Mouse (Mus musculus) megakaryocyte progenitor cell, adult 5-6 weeks (primary cell): Measurements from ENCODE around the gene Ccdc50. TPM values are rescaled to one million over a fixed set of nuclear protein-coding genes. Genes with fewer than 3 reads are reported as not detected.

Experiments used
- ATAC-seq: replicated peaks from 2 replicates; pipeline ENCODE4 v1.8.0; 2016; ENCODE audit warnings: mild to moderate bottlenecking, moderate TSS enrichment, inconsistent platforms; ENCODE audit not compliant: poor library complexity
- total RNA-seq, 2 experiments: library from RNA; stranded (forward) in 1 of 2; stranded (reverse) in 1 of 2; fragments of 157-497, 149-512 nt in 1 of 2; fragments of 200-1000 nt in 1 of 2; gene quantifications; 2 replicates each; pipeline versions ENCODE4 v1.2.3 to v1.2.4; 2015 to 2017

The Ccdc50 gene
- total RNA-seq (2015) (129 and 143 TPM in 2 replicates), total RNA-seq (2017) (77.9 and 146 TPM in 2 replicates)

DNA sequence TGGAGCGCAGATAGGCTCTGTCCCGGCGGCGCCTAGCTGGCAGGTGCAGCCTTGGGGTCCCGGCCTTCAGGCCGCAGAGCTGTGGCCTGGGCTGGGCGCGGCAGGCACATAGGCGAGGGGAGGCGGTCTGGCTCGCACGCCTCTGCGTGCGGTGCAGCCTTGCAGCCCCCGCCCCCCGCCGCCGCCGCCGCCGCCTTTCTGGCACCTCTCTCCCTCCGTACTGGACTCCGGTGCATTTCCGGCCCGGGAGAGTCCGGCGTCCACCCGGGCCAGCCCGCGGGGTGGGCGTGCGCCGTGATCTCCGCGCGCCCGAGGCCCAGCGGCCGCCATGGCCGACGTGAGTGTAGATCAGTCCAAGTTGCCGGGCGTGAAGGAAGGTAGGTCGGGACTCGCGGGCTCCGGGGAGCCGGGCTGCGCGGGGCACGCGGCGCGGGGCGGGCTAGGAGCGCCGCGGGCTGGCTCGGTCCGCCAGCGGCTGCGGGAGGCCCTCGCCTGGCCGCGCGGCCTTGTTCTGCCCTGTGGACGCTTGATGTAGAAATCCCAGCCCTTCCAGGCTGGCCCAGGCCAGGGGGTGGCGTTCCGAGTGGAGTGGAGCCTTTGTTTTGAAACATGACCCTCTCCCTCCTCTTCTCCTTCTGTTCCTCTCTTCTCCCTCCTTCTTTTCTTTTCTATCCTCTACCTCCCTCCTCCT is at the start of gene Ccdc50:
Gene Ccdc50, plus strand, starts transcription at position 109 of the 691 bp plus-strand sequence.
- peak; percentile 78 for ATAC-seq

DNA sequence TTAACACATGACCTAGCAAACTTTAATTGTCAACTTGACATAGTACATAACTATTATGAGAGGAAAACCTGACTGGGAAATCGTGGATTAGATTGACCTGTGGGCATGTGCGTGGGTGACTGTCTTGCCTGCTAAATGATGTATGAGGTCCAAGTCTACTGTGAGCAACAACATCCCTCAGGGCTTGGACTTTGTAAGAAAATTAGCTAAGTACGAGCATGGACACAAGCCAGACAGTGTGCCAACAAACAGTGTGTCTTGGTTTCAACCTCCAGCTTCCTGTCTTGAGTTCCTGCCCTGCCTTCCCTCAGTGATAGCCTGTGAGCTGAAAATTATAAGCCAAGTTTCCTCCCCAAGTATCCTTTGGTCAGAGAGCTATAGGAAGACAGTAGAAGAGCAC is 41.1 kb upstream of the Ccdc50 start:
- no peak for ATAC-seq

DNA sequence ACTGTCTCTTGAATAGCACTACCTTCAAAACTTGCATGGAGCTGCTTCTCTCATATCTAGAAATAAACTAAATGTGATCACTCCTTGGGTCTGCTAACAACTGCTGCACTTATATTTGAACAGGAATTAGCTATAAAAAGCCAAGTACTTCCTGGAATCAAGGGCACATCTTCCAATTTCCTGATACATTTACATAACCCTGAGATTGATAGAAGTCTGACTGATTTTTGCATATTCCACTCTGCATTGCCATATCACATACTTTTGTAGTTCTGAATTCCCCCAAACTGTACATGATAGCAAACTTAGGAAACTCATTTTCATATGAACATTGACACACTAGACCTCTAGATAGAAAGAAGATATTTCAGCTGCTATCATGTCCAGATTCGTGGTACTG is 40.3 kb upstream of the Ccdc50 start:
- no peak for ATAC-seq

DNA sequence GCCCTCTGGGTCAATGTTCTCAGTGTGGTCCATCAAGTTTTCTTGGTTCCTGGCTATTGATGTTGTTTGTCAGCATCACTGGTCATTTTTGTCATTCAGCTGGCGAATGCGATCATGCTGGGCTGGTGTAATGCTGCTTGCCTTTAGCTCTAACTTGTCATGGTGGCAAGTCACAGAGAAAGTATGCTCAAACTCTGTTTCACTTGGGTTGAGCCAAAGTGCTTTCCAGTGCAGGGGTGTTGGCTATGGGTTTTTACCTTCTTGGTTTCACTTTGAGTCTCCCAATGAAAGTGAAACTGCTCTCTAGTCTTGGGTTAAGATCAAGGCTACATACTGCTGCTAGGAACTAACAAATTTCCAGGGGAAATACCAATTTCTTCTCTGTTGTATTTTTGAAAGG is 39.4 kb upstream of the Ccdc50 start:
- ATAC-seq = peak; percentile 81

DNA sequence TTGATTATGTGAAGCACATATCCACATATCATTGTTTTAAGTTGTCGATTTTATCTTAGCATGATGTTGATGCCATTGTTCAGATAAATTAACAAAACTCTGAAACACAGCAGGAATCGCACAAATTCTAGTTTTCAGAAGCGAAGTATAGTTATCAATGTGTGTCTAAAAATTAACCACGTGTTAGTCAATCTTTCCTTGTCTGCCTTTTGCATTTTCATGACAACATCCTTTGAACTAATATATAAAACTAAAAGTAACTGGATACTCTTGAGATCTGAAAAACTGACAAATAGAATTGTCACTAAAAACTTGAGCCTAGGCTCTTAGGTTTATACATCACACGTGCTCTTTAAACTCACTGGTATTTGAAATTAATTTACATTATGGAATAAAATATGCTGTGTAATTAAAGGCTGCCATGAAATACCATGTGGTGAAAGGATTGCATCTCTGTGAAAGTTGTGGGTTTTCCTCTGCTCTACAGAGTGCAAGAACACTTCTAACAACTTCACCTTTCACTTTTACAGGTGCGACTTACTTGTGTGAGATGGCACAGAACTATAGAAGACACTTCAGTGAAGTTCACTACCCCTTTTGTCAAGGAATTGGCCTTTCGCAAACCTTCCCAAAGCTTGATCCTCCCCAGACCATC is 38.7 kb upstream of the Ccdc50 start:
- no peak for ATAC-seq

DNA sequence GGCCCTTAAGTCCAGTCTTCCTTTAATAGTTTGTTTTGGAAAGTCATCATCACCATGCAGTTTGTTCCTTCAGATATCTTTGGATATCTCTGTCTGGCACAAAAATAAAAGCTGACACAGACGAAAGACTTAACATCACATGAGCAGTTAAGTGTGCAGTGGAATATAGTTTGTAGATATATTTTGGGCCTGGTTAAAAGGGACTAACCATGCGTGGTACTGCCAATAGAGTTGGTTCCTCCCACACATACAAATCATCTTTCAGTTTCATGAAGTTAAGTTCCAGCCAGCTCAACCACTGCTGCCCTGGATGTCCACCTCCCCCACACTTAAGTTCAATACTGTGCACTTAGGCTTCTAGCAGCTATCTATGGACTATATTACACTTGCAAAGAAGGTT is 34.2 kb upstream of the Ccdc50 start:
- ATAC-seq = no peak

DNA sequence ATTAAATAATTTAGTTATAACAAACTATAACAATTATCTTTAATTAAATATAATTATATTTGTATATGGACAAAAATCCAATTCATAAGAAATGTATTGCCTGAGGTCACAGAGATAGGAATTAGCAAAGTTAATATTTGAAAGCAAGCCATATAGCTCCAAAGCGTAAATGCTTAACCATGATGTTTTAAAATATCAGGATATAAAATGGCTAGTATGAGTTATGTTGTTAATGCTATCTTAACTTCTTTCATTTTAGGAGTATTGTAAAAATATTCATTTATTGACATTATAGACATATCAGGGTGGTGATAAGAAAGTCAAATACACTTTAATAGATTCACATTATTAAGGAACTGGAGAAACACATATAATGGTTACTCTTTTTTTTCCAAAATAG is 28.6 kb upstream of the Ccdc50 start:
- ATAC-seq = no peak

DNA sequence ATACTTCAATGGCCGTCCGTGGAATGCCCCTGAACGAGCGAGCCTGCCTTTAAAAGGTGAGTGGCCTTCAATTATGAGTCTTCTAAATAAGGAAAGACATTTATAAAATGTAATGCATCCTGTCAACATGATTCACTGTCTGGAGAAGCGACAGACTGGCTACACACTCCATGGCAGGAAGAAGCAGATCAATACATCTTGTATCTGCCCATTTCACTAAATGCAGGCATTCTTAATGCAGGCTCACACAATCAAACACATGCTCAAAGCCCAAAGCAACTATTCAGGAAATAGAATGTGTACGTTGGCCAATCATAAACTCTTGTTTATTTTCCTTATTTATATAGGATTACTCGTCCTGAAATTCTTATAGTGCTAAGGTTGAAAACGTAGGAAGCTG is 18.5 kb upstream of the Ccdc50 start, which contains the start of gene Uts2b:
Gene Uts2b, minus strand, starts transcription at position 49 of the 400 bp plus-strand sequence.
- ATAC-seq = no peak

DNA sequence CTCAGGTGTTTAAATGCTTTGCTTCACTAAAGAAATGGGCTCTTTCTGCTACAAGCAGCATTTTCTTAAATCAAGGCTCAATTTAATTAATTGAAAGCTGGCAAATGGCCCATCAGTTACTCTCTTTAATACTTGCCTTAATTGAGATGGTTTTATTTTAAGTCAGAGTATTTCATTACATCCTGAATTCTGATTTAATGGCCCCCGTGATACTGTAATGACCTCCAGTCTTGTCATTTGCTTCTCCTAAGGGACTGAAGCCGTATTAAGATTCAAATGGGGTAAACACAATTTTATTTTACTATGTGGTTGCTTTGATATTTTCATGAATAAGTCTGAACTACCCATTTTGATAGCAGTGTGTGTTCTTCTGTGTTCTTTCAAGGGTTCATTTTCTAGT is 18.0 kb upstream of the Ccdc50 start:
- ATAC-seq = no peak

DNA sequence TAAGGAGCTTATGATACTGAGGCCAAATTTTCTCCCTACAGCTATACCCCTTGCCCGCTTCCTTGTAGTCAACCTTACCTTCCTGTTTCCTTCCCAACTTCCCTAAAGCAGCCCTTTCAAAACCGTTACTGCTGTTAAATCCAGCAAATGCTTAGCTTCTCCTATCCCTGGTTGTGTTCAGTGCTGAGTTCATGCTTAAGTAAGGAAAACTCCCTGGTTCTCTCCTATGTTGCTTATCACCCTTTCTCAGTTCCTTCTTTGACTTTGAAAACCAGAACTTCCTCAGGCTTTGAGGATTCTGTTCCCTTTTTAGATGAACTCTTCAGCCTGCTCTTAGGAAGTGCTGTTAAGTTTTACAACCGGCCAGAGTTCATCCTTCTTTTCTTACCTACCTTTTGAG is 14.5 kb upstream of the Ccdc50 start:
- ATAC-seq = peak; percentile 90

DNA sequence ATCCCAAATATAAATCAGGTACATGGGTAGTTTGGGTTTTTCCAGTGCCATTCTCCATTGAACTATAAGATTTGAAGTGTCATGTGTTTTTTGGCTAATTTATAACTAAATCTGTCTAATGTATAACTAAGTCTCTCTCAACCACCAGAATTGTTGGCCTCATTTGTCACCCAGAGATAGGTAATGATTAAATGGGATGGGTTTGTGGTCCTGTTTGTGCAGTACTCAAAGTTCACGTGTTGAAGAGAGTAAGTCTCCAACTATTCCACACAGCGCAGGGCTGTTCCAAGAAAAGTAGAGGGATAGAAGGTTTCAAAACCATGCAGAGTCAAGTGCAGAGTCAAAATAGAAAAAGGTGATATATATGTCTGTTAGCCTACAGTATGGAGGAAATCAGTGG is 13.4 kb upstream of the Ccdc50 start:
- ATAC-seq = no peak

DNA sequence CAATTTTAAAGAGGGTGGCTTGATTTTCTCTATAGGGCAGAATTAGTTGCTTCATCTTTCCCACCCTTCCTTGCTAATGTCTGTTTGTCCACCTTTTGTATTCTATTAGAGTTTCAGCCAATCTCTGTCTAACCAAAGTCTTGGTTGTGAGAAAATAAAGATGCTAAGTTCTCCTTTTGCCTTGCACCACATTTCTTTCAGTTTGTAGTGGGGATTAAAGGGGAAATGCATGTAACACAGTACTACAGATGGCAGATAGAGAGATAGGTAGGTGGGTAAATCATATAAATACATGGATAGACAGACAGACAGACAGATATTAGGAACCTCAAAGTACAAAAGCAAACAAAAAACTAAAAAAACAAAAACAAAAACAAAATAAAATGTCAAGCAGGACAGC is 12.1 kb upstream of the Ccdc50 start:
- ATAC-seq = peak; percentile 60

DNA sequence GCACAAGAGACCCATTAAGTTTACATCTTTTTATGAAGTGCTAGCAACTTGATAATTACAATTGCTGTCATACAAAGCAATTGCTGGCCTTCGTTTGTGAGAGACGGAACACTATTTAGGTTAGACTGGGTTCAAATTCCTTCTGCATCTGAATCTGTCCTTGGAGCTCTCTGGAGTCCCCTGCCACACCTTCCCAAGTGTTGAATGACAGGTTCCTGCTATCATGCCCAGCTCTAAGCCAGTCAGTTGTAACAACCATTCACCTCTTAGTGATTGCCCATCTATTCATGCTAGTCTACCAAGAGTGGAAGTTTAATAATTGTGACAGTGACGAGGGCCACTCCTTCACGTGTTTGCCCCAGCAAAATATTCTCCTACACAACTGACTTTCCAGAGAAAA is 6.5 kb upstream of the Ccdc50 start:
- no peak for ATAC-seq

DNA sequence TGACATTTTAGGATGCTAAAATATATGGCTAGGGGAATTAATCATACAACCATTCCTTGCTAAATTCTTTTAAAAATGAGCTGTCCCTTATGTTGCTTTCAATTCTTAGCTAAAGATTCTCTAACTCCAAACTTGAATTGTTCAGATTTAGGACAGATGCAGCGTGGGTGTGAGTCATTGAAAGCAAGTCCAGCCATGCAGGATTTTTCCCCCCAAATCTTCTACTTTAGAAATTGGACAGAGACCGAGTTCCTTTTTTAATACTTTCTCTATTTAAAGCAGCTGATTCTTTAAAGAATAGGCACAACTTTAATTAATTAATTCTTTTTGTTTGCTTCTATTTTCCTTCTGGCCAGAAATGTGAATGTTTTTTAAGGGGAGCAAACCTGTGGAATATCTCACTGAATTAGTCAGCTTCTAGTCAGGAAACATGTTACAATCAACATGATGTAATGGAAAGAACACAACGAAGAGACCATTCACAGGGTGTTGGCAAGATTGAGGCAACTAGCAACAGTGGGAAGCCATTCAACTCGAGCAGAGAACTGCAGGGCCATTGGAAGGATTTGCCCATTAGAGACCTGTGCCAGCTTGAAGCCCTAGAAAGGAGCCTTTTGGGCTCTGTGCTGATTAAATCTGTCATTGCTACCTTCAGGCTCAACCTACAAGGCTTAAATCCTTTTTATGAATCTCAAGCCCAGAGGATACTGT is 3.6 kb upstream of the Ccdc50 start:
- no peak for ATAC-seq

DNA sequence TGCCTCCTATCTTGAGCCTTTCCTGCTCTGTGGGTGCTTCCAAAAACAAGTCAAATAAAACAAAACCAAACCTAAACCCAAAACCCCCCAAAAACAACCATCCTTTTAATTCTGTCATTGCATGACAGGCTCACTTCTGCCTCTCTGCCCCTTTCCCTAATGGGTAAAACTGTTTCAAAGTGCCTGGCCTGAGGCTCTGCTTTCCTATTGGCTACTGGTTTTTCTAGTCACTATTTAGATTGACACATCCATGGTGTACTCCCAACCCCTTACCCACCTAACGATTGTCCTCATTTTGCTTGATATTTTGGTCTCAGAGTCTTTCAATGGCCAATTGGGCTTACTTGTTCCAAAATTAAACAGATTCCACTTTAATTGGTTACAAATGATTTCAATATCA is 3.0 kb upstream of the Ccdc50 start:
- ATAC-seq = no peak

DNA sequence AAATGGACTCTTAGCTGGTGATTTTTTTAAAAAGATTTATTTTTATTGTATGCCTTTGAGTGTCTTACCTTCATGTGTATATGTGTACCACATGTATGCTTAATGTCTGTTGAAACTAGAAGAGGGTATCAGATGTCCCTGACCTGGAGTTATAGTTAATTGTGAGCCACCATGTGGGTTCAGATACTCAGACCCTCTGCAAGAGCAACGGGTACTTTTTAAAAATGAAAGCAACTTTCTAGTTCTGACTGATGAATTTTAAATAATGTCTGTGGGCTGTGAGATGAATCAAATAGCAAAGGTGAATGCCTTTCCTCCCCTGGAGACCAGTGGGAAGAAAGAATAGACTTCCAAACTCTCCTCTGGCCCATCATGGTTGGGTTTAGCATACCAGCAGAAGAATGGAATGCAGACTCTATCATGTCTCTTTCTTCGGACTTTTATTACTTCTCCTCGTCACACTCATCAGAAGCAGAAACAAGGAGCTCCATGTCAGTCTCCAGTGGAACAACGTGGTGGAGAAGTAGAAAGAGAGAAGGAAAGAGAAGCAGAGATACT is 1.7 kb upstream of the Ccdc50 start:
- ATAC-seq = no peak

DNA sequence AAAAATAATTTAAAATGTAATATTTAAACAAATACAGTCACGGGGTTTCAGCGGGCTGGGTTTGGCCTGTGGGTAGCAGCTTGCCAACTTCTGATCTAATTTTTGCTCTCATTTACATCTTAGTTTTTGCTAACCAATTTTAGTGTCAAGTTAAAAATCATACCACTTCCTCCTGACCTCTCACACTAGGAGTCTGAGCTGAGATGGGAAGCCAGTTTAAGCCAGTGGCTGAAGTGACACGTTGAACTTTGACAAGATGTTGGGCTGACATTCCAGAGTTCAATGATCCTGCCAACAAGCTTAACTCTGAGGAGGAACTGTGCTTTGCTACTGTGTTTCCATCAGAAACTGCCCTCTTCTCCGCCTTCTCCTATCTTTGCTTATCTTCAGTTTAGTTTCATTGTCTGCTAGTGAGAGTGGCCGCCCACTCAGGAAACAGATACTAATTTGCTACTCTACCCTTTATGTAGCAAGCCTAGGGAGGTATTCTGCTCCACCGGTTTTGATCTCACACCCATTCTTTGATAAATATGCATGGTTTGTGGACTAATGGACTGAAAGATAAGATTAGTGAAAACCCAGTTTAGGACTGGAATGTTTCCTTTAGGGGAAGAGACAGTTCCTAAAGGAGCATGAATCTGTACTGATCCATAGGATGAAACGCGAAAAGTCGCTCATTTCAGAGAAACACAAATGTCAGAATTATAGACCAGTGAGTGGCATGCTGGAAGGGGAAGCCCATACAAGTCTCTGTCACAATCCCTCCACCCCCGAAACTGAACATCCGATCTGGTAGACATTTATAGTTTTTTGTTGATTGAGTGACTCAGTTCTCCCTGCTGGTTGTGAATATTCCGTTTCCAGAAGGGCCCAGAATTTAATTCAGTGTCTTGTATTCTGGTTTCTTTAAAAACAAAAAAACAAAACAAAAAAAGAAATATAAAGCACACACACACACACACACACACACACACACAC is 746 bp upstream of the Ccdc50 start:
- peak; percentile 53 for ATAC-seq

DNA sequence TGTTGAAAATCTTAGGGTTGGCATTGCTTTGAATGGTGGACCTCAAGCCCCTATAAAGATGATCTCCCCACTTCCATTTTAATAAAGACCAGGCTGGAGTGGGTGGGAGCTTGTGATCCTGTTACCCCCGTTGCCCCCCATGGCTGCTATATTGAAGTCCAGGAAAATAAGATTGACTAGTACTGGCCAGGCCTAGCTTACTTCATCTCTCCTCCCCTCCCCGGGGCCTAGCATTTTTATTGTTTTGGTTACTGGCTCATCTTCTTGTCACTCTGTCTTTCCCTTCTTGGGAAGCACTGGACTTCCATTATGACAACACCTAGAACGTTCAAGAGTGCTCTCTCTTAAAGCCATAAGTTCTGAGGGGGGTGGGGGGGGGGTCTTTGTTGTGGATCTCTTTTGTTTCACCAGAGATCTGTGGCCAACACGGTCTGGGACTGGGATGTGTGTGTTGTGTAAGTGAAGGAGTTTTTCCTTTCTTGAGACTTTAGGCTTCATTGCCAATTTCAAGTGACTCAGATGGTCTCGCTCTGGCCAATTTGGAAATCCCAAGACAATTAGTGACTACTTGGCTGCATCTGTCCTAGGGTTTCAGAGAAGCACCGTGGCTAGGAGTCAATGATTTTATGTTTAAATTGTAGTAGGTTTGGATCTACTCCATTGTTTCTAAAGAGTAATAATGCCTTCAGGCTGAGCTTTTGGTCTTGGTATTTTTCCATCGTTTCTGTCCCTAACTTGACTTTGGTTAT is 1.0 kb downstream of the Ccdc50 start:
- ATAC-seq = no peak; the same call in 1 of the 2 replicates

DNA sequence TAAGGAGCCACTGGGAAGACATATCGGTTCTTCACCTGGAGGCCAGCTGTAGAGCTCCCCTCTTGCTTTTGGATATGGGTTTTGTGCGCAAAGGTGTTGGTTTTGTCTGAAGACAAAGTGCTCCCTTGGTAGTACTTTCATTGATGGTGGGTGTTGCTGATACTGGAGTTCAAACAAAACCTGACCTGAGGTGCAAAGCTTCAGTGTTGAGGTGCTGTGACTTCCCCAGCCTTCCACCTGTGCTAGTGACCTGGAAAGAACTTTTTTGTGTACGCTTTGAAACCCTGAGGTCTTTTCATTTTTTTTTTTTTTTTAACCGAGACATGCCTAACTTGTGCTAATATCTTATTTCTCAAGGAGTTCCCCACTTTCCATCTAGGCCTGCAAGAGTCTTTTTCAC is 1.6 kb downstream of the Ccdc50 start:
- no peak for ATAC-seq

DNA sequence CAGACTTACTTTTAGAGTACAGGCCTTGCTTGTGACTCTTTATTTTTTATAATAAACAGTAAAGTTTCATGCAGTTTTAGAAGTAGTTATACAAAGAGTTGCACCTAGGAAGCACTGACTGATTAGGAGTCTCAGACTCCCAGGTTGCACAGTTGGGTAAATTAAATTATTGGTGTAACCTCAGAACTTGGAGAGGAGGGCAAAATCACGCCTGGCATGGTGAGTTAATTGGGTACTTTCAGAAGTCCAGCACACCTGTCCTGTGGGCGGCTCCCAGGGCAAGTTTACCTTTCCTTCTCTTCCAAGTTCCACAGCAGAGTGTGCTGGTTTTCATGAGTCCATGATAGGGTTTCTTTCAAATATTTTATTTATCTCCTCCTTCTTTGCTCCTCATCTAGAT is 3.2 kb downstream of the Ccdc50 start:
- ATAC-seq = no peak
